Mouse (Mus musculus): ENCODE data around the gene Rcan1. TPM values are rescaled to one million over a fixed set of nuclear protein-coding genes. Genes with fewer than 3 reads are reported as not detected.

The Rcan1 gene
- polyA plus RNA-seq, 1 experiment from 2014 or later: 23.0 TPM

- H3K9me3 ChIP-seq (ENCODE audit: control insufficient read depth, low read length): no peaks in the 10 kb centered on the region
- H3K9ac ChIP-seq (ENCODE audit: low read depth, low read length): no peak overlapping the region
- peaks cover 3% of the 10 kb centered on the region for H3K36me3 ChIP-seq (ENCODE audit: control insufficient read depth, insufficient read depth, low read length)
- ATAC-seq (ENCODE audit: low FRiP score, low TSS enrichment): no peak
- no peaks in the 10 kb centered on the region for H3K4me1 ChIP-seq (ENCODE audit: control insufficient read depth, insufficient read depth, low read length)
- no peak overlapping the region for H3K4me2 ChIP-seq (replicated peaks; ENCODE audit: low read depth, low read length)
- WGBS: 85% methylated on average over 8 of the region's 8 CpGs
- no peak overlapping the region for H3K4me3 ChIP-seq (ENCODE audit: low read length)
- H3K27me3 ChIP-seq (ENCODE audit: control insufficient read depth, insufficient read depth, low read length): no peaks in the 10 kb centered on the region
- H3K27ac ChIP-seq (ENCODE audit: low read depth, low read length): no peak overlapping the region
These were observed 20.3 kb downstream of the Rcan1 start for GRCm38 (mm10) chr16:92450331-92450730.

DNA sequence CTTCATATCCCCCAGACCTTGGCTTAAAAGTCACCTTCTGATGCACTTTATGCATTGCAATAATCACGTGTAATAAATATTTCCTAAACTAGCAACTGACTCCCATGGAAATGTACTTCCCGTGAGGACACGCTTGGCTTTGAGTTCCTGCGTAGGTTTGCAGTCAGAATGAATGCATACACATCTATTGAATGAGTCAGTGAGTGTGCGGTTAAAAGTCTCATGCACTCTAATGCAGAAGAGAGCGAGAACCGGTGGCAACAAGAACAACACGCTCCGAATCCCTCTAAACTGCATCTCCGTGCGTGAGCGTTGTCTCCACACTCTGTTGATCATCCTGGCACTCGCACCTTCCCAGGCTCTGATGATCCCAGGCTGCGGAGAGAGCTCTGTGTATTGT, 21.6 kb downstream of the Rcan1 start:
- no peaks in the 10 kb centered on the region for H3K9me3 ChIP-seq (ENCODE audit: control insufficient read depth, low read length)
- ATAC-seq (ENCODE audit: low FRiP score, low TSS enrichment): no peak
- H3K36me3 ChIP-seq (ENCODE audit: control insufficient read depth, insufficient read depth, low read length): peaks cover 3% of the 10 kb centered on the region
- no peaks in the 10 kb centered on the region for H3K27me3 ChIP-seq (ENCODE audit: control insufficient read depth, insufficient read depth, low read length)
- no peak overlapping the region for H3K27ac ChIP-seq (ENCODE audit: low read depth, low read length)
- 93% methylated on average over 14 of the region's 14 CpGs for WGBS
- H3K4me2 ChIP-seq (replicated peaks; ENCODE audit: low read depth, low read length): no peak overlapping the region
- no peak overlapping the region for H3K9ac ChIP-seq (ENCODE audit: low read depth, low read length)
- H3K4me1 ChIP-seq (ENCODE audit: control insufficient read depth, insufficient read depth, low read length): peaks cover 3% of the 10 kb centered on the region
- no peak overlapping the region for H3K4me3 ChIP-seq (ENCODE audit: low read length)

GRCm38 (mm10) chr16:92445377-92445776, 25.3 kb downstream of the Rcan1 start:
- H3K9me3 ChIP-seq (ENCODE audit: control insufficient read depth, low read length): no peaks in the 10 kb centered on the region
- no peak overlapping the region for H3K9ac ChIP-seq (ENCODE audit: low read depth, low read length)
- H3K27ac ChIP-seq (ENCODE audit: low read depth, low read length): no peak overlapping the region
- peaks cover 10% of the 10 kb centered on the region for H3K4me1 ChIP-seq (ENCODE audit: control insufficient read depth, insufficient read depth, low read length)
- no peak overlapping the region for H3K4me3 ChIP-seq (ENCODE audit: low read length)
- no peaks in the 10 kb centered on the region for H3K27me3 ChIP-seq (ENCODE audit: control insufficient read depth, insufficient read depth, low read length)
- WGBS: 64% methylated on average over 10 of the region's 10 CpGs
- H3K36me3 ChIP-seq (ENCODE audit: control insufficient read depth, insufficient read depth, low read length): no peaks in the 10 kb centered on the region
- ATAC-seq (ENCODE audit: low FRiP score, low TSS enrichment): no peak
- no peak overlapping the region for H3K4me2 ChIP-seq (replicated peaks; ENCODE audit: low read depth, low read length)

GRCm38 (mm10) chr16:92443644-92444113, 27.0 kb downstream of the Rcan1 start:
- no peaks in the 10 kb centered on the region for H3K27me3 ChIP-seq (ENCODE audit: control insufficient read depth, insufficient read depth, low read length)
- no peak overlapping the region; the same call in 1 of the 2 replicates for H3K27ac ChIP-seq (ENCODE audit: low read depth, low read length)
- ATAC-seq (ENCODE audit: low FRiP score, low TSS enrichment): 0 out of 2 replicates have a peak, but pooled peaks have one; percentile 18
- peaks cover 10% of the 10 kb centered on the region for H3K4me1 ChIP-seq (ENCODE audit: control insufficient read depth, insufficient read depth, low read length)
- WGBS: 49% methylated on average over 13 of the region's 13 CpGs
- H3K9me3 ChIP-seq (ENCODE audit: control insufficient read depth, low read length): no peaks in the 10 kb centered on the region
- H3K4me3 ChIP-seq (ENCODE audit: low read length): no peak overlapping the region
- no peak overlapping the region for H3K4me2 ChIP-seq (replicated peaks; ENCODE audit: low read depth, low read length)
- no peak overlapping the region for H3K9ac ChIP-seq (ENCODE audit: low read depth, low read length)
- no peaks in the 10 kb centered on the region for H3K36me3 ChIP-seq (ENCODE audit: control insufficient read depth, insufficient read depth, low read length)

- H3K9ac ChIP-seq (ENCODE audit: low read depth, low read length): no peak overlapping the region
- H3K9me3 ChIP-seq (ENCODE audit: control insufficient read depth, low read length): no peaks in the 10 kb centered on the region
- H3K4me3 ChIP-seq (ENCODE audit: low read length): no peak overlapping the region
- WGBS: 90% methylated on average over 4 of the region's 4 CpGs
- no peak for ATAC-seq (ENCODE audit: low FRiP score, low TSS enrichment)
- H3K27ac ChIP-seq (ENCODE audit: low read depth, low read length): no peak overlapping the region
- H3K4me1 ChIP-seq (ENCODE audit: control insufficient read depth, insufficient read depth, low read length): peaks cover 10% of the 10 kb centered on the region
- no peak overlapping the region for H3K4me2 ChIP-seq (replicated peaks; ENCODE audit: low read depth, low read length)
- H3K36me3 ChIP-seq (ENCODE audit: control insufficient read depth, insufficient read depth, low read length): no peaks in the 10 kb centered on the region
- H3K27me3 ChIP-seq (ENCODE audit: control insufficient read depth, insufficient read depth, low read length): no peaks in the 10 kb centered on the region
These were observed 27.7 kb downstream of the Rcan1 start for GRCm38 (mm10) chr16:92442946-92443345.

- H3K36me3 ChIP-seq (ENCODE audit: control insufficient read depth, insufficient read depth, low read length): no peaks in the 10 kb centered on the region
- H3K4me2 ChIP-seq (replicated peaks; ENCODE audit: low read depth, low read length): no peak overlapping the region
- H3K4me3 ChIP-seq (ENCODE audit: low read length): no peak overlapping the region
- no peak overlapping the region for H3K9ac ChIP-seq (ENCODE audit: low read depth, low read length)
- no peaks in the 10 kb centered on the region for H3K9me3 ChIP-seq (ENCODE audit: control insufficient read depth, low read length)
- WGBS: 92% methylated on average over 11 of the region's 11 CpGs
- H3K27ac ChIP-seq (ENCODE audit: low read depth, low read length): no peak overlapping the region
- peaks cover 10% of the 10 kb centered on the region for H3K4me1 ChIP-seq (ENCODE audit: control insufficient read depth, insufficient read depth, low read length)
- H3K27me3 ChIP-seq (ENCODE audit: control insufficient read depth, insufficient read depth, low read length): no peaks in the 10 kb centered on the region
- no peak for ATAC-seq (ENCODE audit: low FRiP score, low TSS enrichment)
These were observed 28.5 kb downstream of the Rcan1 start for GRCm38 (mm10) chr16:92442150-92442549.

GRCm38 (mm10) chr16:92441203-92441602, 29.5 kb downstream of the Rcan1 start:
- no peak overlapping the region for H3K27ac ChIP-seq (ENCODE audit: low read depth, low read length)
- 61% methylated on average over 3 of the region's 3 CpGs for WGBS
- H3K4me3 ChIP-seq (ENCODE audit: low read length): no peak overlapping the region
- ATAC-seq (ENCODE audit: low FRiP score, low TSS enrichment): no peak
- H3K9ac ChIP-seq (ENCODE audit: low read depth, low read length): no peak overlapping the region
- H3K4me2 ChIP-seq (replicated peaks; ENCODE audit: low read depth, low read length): no peak overlapping the region
- no peaks in the 10 kb centered on the region for H3K9me3 ChIP-seq (ENCODE audit: control insufficient read depth, low read length)
- peaks cover 10% of the 10 kb centered on the region for H3K4me1 ChIP-seq (ENCODE audit: control insufficient read depth, insufficient read depth, low read length)
- H3K27me3 ChIP-seq (ENCODE audit: control insufficient read depth, insufficient read depth, low read length): no peaks in the 10 kb centered on the region
- H3K36me3 ChIP-seq (ENCODE audit: control insufficient read depth, insufficient read depth, low read length): no peaks in the 10 kb centered on the region

- 75% methylated on average over 8 of the region's 8 CpGs for WGBS
These were observed 30.4 kb downstream of the Rcan1 start for GRCm38 (mm10) chr16:92440229-92440628.

GRCm38 (mm10) chr16:92439775-92440174, 30.9 kb downstream of the Rcan1 start:
- H3K4me2 ChIP-seq (replicated peaks; ENCODE audit: low read depth, low read length): no peak overlapping the region
- 72% methylated on average over 2 of the region's 2 CpGs for WGBS
- H3K27me3 ChIP-seq (ENCODE audit: control insufficient read depth, insufficient read depth, low read length): no peaks in the 10 kb centered on the region
- H3K4me3 ChIP-seq (ENCODE audit: low read length): no peak overlapping the region
- ATAC-seq (ENCODE audit: low FRiP score, low TSS enrichment): no peak
- no peak overlapping the region for H3K9ac ChIP-seq (ENCODE audit: low read depth, low read length)
- H3K9me3 ChIP-seq (ENCODE audit: control insufficient read depth, low read length): no peaks in the 10 kb centered on the region
- 0 out of 2 replicates have a peak, but pooled peaks cover under 1% of the 10 kb centered on the region for H3K36me3 ChIP-seq (ENCODE audit: control insufficient read depth, insufficient read depth, low read length)
- H3K4me1 ChIP-seq (ENCODE audit: control insufficient read depth, insufficient read depth, low read length): peaks cover 10% of the 10 kb centered on the region
- no peak overlapping the region for H3K27ac ChIP-seq (ENCODE audit: low read depth, low read length)

More at GRCm38 (mm10) chr16:92440229-92440628, 30.4 kb downstream of the Rcan1 start:
- no peaks in the 10 kb centered on the region for H3K27me3 ChIP-seq (ENCODE audit: control insufficient read depth, insufficient read depth, low read length)
- no peaks in the 10 kb centered on the region for H3K9me3 ChIP-seq (ENCODE audit: control insufficient read depth, low read length)
- H3K27ac ChIP-seq (ENCODE audit: low read depth, low read length): no peak overlapping the region
- no peak overlapping the region for H3K4me3 ChIP-seq (ENCODE audit: low read length)
- peaks cover 10% of the 10 kb centered on the region for H3K4me1 ChIP-seq (ENCODE audit: control insufficient read depth, insufficient read depth, low read length)
- no peak overlapping the region for H3K9ac ChIP-seq (ENCODE audit: low read depth, low read length)
- no peak overlapping the region for H3K4me2 ChIP-seq (replicated peaks; ENCODE audit: low read depth, low read length)
- no peaks in the 10 kb centered on the region for H3K36me3 ChIP-seq (ENCODE audit: control insufficient read depth, insufficient read depth, low read length)
- ATAC-seq (ENCODE audit: low FRiP score, low TSS enrichment): no peak

Data from kidney, embryonic 14.5 days (tissue).